Mouse (Mus musculus): ENCODE results near the gene Orai3.

Orai3 gene

DNA sequence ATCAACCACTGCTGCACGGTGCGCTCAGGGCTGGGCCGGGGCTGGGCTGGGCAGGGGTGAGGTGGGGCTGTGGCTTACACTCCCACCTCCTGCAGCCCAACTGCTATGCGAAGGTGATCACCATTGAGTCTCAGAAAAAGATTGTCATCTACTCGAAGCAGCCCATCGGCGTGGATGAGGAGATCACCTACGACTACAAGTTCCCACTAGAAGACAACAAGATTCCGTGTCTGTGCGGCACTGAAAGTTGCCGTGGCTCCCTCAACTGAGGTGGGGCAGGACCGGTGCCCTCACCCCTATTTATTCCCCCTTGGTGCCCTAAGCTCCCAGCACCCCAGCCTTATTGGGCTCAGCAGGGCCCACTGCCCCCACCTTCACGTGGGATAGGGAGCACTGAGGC is 29.6 kb downstream of the Orai3 start:
- no peak for DNase-seq (ENCODE audit: low spot score in 2 of 2)

DNA sequence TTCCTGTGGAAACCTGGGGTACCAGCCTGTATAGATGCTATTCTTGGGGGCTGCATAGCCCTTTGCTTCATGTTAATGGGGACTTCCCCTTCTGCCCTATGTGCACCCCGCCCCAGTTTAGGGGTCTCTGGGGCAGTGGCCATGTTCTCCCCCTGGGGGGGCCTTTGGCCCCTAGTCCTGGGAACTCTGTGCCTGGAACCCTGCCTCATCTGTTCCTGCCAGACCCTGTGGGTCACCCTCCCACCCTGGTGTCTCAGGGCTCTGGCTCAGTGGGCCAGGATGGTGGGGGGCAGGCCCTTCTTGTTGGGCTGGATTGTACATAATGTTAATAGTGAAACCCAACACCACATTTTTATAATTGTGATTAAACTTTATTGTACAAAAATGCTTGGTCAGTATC is 30.1 kb downstream of the Orai3 start:
- no peak for DNase-seq (ENCODE audit: low spot score in 2 of 2)

DNA sequence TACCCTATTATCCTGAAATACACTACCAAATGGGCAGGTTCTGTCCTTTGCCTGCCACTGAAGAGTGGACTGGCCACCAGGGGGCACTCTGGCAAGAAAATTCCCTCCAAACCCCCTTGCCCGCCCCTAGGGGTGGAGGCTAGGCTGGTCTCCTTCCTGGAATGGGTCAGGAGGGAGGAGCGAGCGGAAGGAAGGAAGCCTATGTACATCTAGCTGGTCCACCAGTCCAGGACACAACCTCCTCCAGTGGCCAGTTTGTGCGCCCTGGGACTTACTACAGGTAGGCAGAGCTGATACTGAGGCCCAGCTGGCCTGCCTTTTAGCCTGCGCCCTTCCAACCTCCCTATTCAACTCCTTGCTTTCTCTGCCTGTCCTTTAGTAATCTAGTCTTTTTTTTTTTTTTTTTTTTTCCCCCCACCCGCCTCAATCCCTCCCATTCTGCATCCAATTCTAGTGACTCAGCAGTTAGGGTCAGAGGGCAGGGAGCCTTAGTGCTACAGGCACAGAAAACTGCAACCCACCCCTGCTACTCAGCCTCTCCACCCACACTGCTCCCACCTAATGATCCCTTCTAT is 30.9 kb downstream of the Orai3 start, which contains the start of gene Hsd3b7:
Hsd3b7 (plus strand) TSS at position 170 of the 575 bp plus-strand sequence.
- DNase-seq (ENCODE audit: low spot score in 2 of 2) = peak; percentile 86

DNA sequence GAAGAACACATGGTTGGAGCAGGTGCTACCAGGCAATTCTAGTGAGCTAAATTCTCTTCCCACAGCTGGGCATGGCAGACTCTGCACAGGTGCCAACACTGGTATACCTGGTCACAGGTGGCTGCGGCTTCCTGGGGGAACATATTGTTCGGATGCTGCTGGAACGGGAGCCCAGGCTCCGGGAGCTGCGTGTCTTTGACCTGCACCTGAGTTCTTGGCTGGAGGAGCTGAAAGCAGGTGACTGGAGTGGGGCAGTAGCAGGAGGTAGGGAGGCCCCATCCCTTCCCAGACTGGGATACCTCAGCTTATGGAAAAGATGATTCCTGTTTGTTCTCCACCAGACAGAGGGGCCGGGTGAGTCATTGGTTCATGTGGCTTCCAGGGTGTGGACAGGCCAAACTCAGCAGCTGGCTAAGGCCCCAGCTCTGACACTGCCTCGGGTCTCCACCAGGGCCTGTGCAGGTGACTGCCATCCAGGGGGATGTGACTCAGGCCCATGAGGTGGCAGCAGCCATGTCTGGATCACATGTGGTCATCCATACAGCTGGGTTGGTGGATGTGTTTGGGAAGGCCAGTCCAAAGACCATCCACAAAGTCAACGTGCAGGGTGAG is 31.5 kb downstream of the Orai3 start:
- no peak for DNase-seq (ENCODE audit: low spot score in 2 of 2)

DNA sequence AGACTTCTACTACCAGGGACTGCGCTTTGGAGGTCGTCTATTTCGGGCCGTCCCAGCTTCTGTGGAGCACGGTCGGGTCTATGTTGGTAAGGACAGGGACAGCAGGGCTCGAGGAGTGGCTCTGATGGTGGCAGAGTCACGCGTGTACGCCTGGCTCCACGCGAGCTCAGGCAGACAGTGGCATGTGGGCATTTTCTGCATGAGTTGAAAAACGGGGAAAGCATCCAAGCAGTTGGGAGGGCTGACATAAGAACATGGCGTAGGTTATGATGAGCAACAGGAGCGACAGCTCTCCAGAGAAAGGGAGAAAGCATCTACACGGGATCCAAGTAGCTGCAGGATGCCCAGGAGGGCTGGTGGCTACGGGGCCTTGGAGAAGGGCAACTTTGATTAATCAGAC is 32.7 kb downstream of the Orai3 start:
- DNase-seq (ENCODE audit: low spot score in 2 of 2) = peak; percentile 33 to 43

DNA sequence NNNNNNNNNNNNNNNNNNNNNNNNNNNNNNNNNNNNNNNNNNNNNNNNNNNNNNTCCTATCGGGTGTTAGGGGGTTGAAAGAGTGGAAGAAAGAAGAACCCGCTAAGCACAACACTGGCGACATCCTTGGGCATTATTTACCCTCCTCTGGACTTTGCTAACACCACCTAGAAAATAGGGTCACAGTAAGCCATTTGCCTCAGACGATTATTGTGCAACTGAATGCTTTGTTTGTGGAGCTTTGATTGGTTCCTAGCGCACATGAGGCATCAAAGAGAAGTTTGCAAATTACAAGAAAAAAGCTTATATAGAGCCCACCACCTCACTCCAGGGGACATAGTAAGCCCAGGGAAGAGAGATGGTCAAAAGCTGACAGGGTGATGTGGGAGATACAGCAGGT is 39.2 kb downstream of the Orai3 start:
- DNase-seq (ENCODE audit: low spot score in 2 of 2) = no peak

DNA sequence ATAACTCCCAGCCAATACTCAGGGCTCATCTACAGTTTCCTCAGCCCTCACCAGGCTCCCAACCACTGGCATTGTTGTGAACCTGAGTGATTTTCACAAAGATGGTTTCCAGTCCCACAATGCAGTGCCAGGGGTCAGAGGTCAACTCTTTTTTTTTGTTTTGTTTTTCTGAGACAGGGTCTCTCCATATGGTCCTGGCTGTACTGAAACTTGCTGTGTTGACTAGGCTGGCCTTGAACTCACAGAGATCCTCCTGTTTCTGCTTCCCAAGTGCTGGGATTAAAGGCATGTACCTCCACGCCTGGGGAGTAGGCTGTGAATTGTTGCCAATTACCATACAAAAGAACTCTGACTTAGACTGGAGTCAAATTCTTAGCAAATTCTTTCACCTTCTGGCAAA is 40.2 kb downstream of the Orai3 start:
- DNase-seq (ENCODE audit: low spot score in 2 of 2) = no peak

DNA sequence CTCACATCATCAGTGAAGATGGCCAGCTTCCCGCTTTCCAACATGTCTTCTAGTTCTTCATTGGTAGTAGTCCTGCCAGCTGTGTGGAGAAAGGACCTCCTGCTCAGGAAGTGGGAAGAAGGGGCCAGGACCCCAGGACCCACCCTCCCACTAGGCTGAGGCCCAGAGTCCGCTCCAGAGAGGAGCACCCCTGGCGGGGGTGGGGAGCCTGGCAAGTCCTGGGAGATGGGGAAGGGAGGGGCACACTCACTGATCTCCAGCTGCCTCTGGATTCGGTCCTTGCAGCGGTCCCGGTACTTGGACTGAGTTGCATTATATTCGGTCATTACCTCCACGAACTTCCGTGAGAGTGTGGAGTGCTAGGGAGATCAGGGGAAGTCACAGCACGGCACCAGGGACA is 41.0 kb downstream of the Orai3 start:
- DNase-seq (ENCODE audit: low spot score in 2 of 2) = no peak

DNA sequence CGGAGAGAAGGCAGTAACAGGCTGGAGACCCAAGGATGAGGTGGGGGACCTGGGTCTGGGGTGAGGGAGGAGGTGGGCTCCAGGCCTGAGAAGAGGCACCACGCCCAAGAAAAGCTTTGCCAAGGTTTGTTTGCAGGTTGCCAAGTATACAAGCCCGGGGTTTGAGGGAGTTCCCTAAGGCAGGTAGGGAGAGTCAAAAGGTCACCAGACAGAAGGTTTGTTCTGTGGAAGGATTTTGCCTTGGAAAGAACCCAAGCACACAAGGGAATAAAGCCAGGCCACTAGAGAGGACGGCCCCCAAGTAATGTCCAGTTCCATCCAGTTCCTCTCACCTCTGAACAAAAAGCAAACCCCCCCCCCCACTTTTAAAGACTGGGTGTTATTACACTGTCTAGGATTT is 41.6 kb downstream of the Orai3 start:
- DNase-seq (ENCODE audit: low spot score in 2 of 2) = no peak

DNA sequence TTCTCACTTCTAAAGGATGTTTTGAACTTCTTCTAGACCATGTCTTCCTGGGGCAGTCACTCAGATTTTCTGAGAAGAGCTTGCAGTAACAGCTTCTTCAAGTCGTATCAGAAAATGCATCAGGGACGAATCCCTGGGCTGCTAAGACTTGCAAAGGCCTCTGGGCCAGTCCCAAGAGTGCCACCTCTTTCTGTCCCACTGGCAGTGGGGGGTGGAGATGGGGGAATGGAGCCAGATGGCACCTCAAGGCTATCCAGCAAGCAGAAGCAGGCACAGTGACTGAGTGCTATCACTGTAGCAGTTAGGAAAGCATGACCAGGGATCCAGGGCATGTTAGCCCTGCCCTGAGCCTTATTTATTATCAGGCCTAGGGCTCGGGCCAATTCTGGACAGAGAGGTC is 42.7 kb downstream of the Orai3 start:
- no peak for DNase-seq (ENCODE audit: low spot score in 2 of 2)

DNA sequence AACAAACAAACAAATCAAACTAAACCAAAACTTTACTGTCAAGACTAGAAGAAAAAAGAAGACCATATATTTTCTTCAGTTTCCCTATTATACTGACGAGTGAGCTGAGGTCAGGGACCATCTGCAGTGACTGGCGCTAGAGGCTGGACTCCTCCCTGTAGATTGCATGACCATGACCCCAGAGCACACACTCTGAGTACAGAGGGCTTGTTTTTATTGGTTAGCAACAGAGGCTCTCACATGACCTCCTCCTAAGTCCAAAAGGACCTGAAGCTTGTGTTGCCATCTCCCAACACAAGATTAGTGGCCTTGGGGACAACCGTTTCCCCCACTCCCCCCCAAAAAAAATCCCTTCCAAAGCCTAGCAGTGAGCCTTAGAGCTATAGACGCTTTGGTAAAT is 44.2 kb downstream of the Orai3 start:
- DNase-seq (ENCODE audit: low spot score in 2 of 2) = no peak

DNA sequence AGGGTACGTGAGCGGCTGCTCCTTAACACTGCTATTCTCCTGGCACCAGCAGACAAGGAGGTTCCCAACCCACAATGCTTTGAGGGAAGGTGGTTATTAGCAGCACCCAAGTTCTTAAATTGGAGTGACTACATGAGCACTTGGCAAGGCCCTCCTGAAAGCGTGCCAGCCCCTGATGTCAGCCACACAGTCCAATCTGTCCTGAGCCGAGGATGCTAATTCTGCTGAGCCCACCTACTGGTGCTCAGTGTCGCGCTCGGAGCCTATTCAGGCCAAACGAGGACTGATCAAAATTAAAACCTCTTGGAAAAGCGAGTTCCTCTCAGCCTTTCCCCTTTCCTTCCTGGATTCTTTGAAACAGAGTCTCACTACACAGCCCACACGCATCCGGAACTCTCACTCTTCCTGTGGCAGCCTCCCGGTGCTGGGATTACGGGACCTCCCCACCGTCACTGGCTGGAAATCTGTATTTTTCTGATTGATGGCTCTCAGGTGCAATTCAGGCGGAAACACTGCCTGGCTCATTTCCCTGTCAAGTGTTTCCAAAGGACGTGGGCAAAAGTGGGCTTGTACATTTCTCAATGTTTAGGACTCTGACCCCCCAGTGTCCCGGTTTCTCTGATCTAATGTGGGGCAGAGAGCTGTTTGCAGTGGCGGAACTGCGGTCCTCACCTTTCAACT is 44.8 kb downstream of the Orai3 start:
- DNase-seq (ENCODE audit: low spot score in 2 of 2) = peak; percentile 76 to 85

DNA sequence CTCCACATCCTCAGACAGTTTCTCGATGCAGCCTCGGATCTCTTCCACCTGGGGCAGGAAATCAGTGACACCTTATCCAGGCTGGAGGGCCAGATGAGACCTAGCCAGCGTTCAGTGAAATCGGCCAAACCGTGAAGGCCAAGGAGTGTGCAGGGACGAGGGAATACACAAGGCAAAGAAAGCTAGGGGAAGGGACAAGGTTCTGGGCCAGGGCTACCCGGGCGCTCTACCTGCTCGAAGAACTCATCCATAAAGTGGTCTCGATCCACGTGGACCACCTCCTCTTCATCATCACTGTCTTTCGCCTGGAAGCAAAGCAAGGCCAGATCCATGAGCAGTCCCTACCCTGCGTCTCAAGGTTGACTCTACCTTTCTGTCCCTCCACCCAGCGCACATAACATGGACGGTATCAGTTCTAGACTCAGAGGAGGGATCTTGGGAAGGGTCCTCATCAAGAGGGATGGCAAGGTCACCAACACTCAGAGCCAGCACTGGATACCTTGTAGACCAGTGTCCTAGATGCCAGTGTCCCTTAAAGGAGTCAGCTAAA is 45.6 kb downstream of the Orai3 start:
- no peak for DNase-seq (ENCODE audit: low spot score in 2 of 2)

DNA sequence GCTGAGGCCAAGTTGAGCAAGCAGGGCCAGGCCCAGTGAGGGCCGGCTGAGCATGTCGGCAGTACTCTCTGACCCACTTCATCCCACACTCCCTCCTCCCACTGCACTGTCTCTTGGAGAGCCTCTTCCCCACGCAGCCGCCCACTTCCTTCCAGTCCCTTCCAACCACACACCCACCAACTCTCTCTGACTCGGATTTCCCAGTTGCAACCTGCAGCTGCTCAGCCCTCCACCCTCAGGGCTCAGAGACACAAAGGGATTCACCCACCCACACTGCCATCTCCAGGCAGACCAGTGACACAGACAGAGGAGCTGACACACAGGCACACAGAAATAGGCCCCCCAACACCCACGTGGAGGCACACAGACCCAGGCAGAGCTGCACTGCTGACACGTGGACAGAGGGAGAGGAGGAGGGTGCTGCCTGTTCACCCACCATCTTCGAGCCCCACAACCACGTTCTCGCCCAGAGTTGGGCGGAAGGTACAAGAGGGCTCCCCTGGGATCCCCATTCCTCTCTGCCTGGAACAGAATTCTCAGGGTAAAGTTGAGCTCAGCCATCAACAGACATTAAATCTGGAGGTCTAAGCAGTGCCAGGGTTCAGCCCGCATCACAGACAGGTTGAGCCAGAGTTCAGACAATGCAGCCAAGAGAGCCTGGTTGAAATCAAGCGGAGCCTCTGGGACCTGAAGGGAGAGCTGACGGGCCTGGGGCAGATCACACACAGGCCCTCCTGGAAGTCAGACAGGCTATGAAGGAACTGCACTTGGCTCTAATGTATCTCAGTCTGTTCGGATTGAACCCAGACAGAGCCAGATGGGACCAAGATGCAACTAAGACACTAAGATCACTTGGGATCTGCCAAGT is 46.6 kb downstream of the Orai3 start:
- DNase-seq (ENCODE audit: low spot score in 2 of 2) = peak; percentile 79 to 82

DNA sequence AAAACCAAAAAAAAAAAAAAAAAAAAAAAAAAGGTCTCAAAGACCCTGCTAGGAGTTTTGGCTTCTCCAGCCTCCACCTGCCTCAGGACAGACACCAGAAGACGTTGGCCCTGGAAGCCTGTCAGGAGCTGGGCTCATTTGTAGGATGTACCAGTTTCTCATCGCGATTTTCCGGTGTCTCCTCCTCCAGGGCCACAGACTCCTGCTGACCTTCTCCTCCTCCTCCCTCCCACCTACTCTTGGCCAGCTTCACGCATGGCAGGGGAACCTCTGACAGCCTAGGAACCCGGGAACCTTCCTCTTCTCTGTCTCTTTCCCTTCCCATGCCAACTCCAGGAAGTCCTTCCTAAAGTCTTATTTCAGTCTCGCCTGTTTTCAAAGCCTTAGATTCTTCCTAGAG is 47.4 kb downstream of the Orai3 start:
- no peak for DNase-seq (ENCODE audit: low spot score in 2 of 2)

DNA sequence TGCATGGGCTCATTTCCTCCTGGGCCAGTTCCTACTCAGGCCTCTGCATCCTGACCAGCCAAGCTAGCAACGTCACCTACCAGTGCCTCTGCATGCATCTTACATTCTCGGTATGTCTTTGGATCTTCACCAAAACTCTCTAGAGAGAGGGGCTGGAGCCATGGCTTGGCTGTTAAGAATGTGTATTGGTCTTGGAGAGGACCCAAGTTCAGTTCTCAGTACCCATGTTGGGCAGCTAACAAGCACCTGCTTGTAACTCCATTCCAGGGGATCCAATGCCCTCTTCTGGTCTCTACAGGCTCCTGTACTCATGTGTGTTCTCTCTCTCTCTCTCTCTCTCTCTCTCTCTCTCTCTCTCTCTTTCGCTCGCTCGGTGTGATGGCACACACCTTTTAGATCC is 48.2 kb downstream of the Orai3 start:
- DNase-seq (ENCODE audit: low spot score in 2 of 2) = no peak

DNA sequence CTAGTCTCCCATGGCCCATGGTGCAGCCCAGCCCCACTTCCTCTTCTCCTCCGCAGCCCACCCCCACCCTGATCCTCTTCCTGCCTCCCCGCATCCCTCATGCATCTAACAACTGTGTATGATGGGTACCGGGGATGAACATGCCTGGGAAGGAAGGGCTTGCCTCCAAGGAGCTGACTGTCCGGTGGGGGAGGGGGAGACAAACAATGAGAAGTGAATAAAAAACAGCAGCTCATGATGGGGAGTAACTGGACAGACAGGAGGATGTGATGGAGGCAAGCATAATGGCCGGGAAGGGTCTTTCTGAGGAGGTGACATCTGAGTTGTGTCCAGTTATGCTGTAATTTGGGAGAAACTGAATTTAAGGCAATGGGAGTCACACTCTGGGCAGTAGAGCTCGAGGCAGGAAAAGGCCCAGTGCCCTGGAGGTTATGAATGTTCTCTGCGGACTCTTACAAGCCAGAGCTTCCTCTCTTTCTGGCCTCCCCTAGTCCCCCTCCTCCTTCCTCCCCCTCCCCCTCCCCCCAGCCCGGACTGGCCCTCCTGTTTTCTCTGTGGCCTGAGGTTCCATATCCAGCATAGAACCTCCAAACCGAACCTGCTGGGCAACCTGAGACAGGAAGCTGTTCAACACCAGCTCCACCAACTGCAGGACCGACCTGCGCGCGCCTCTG is 51.4 kb downstream of the Orai3 start:
- no peak for DNase-seq (ENCODE audit: low spot score in 2 of 2)

DNA sequence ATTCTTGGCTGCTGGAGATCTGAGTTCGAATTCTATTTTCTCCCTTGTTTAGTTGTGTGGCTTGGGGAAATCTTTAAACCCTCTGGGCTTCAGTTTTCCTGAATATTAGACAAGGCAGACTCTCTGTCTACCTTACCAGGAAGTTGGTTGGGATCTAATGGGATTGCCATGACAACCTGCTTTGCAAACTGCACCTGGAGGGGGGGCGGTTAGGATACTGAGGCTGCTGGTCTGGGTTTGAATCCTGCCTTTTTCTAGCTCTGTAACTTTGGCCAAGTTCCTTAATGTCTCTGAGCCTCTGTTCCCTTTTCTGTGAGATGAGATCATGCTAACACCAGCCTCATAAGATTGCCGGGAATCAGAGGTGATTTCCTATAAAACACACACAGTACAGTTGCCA is 52.9 kb downstream of the Orai3 start:
- DNase-seq (ENCODE audit: low spot score in 2 of 2) = no peak

DNA sequence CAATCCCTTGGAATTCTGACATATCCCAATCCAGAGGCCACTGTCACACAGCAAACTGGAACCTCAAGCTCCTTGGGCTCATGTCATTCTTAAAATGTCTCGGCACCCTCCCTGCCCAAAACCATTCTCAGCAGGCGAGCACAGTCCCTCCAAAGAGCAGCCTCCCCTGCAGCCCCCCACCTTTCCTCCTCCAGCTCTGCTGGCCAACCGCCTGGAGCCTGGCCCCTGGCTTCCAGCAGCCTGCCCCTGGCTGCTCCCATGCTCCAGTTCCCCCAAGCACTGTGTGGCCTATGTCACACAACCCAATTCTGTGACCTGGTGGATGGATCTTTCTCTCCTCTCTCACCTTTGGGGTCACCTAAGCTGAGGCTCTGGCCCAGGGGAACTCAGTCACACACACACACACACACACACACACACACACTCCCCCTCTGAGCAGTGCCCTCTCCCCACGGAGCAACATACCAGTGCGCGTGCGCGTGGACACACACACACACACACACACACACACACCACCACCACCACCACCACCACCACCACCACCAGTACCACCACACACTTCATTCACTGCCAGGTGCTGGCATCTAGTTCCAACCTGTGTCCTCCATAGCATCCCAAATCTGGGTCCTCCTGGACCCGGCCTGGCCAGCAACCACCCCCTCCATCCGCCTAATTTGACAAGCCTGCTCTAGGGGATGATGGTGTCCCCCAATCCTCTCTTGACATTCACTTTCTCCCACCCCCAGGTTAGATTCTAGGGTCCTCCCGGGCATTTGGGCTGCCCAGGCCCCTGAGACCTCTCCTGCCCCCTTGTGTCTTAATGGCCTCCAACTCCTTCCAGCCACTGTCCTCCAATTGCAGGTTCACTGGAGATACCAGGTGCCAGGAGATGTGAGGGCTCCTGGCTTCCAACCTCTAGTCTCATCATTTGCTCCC is 53.9 kb downstream of the Orai3 start:
- no peak for DNase-seq (ENCODE audit: low spot score in 2 of 2)

DNA sequence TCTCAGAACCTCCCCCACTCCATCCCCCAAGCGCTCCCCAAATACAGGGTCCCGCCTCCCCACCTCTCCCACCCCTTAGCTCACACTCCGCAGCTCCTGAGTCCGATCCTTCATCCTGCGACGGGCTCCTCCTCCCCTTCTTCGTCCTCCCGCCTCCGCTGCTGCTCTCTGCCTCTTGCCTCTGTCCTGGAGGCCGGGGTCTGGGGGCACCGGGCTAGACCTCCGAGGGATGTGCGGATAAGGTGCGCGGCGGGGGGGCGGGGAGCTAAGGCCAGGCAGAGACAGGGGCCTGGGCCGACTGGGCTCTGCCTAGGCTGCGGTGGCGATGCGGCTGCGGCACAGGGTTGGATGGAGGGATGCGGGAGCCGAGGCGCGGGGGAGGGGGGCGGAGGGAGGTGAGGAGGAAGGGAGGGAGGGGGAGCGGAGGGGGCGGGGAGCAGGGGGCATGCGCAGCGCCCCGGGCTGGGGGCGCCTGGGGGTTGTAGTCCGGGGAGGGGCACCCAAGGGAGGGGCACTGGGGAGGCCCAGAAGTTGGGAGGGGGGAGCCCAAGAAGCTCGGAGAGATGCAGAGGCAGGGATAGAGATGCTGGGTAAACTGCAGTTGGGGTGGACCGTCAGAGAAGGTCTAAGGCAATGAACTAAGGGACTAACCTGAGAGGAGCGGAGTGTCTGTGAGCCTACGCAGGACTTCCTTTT is 54.7 kb downstream of the Orai3 start, which contains the start of the genes Stx4a and Stx1b:
Stx4a (plus strand) TSS at position 119 of the 696 bp plus-strand sequence.
Stx1b (minus strand) TSS at position 374 of the 696 bp plus-strand sequence.
- peak; percentile 54 to 56 for DNase-seq (ENCODE audit: low spot score in 2 of 2)

Measured in frontal cortex, postnatal 36 days (tissue).